Mouse (Mus musculus) adrenal gland, postnatal 0 days (tissue): Measurements from ENCODE around the gene Gm9767. TPM values are rescaled to one million over a fixed set of nuclear protein-coding genes. Genes with fewer than 3 reads are reported as not detected.

Experiments
- polyA plus RNA-seq: library from polyadenylated mRNA; unstranded; fragments of >200 nt; fragmentation: Nextera tagmentation; extraction: Ambion mirVana; gene quantifications from 2 replicates; pipeline ENCODE4 v1.2.1, GENCODE M21; 2015

Gm9767 gene
- 0.33 and 0.77 TPM in 2 replicates for polyA plus RNA-seq

DNA sequence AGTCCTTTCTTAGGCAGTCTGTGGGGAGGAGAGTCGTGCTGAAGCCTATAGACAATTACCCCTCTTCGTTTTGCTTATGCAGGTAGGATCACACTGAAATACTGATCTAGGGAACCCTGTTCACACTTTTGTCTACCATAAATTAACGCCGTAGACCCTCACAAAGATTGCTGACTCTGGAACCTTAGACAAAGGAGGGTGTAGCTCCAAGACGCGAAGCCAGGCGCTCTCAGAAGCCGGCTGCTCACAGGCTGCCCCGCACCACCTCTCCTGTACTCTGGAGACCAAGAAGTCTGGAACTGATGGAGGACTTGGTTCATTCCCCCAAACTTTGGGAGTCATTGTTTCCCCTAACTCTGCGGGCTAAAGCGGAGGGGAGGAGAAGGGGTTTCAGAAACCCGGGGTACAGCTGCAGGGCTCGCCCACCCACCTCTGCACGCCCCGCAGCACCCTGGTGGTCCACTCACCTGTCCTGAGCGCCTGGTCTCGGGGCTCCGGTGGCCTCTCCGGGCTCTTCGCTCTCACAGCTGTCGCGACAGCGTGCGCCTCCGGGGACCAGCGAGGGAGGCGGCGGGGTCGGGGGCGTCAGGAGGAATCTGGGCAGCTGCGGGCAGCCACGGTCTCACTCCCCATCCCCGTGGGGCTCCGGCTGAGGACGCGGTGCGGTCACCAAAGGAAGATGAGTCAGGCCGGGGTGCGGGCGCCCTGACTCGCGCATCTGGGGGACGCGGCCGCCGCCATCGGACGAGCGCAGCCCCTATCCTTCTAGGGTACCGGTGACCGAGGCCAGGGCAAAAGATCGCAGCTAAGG is at the start of gene Gm9767:
Gm9767 (plus strand) TSS at position 585 of the 811 bp plus-strand sequence.

DNA sequence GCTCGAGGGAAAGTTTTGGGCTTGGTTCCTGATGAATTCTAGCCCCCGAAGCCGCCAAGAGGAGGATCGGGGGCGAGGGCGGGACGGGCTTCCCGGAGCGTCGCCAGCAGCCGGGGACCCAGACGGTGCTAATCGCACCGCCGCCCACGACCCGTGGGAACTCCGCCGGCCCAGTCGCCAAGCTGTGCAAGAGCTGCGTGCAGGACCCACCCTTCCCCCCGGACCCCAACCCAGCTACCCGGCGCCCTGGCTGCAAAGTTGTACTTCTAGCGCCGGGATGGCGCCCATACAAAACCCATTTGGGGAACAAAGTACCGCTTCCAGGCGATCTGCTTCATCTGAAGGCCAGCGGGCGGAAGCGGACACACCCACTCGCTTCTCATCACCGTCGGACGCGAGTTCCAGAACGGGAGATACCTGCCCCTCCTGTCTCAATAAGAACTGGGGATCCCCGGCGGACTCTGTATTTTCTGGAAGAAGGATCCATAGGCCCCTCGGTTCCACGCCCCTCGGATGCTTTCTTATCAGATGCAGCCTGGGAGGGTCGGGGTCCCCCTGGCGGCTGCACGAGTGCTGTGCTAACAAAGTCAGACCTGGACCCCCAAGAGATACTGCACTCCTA is 577 bp downstream of the Gm9767 start, which contains the start of gene Tmem200a:
Tmem200a (minus strand) TSS at position 532 of the 622 bp plus-strand sequence.

Other genes with a start within 250 kb of the Gm9767 start
- 12.5 and 14.7 TPM in 2 replicates for gene Tmem200a, start 797 bp downstream of the Gm9767 start, polyA plus RNA-seq
- 0.07 TPM in 1 of 2 replicates, not detected in the other for gene Samd3, start 151.5 kb downstream of the Gm9767 start, polyA plus RNA-seq